Mouse (Mus musculus): Measurements from ENCODE around the gene Zmynd10.

DNA sequence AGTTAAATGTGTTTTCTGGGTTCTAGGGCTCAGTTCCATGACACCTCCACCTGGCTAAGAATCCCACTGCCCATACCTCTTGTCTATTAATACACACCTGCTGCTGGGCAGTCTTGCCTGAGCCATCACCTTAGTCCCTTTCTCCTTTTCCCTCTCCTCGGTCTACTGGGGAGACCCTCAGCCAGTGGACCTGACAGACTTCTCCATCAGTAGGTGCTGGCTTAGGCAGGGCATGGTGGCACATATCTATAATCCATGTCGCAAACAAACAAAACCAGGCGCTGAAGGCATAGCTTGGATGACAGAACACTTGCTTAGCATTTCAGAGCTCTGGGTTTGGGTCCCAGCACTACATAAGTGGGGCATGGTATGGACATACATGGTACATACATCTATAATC lies 8.4 kb upstream of the Zmynd10 start:
- TF ChIP-seq CTCF (IDR thresholded peaks at IDR 0.05; ENCODE audit: extremely low read depth, insufficient read depth, low read length) (no peak), POLR2A (IDR thresholded peaks at IDR 0.05; ENCODE audit: extremely low read depth, insufficient read depth, low read length) (no peak)
